Mouse (Mus musculus) retina, postnatal 1 day (tissue): ENCODE results near the gene Bco1.

Source experiments
- DNase-seq: peaks from one replicate; pipeline ENCODE4 v3.0.0-alpha.2; 2012

Gene Bco1

GRCm38 (mm10) chr8:117094053-117094452, 1.6 kb upstream of the Bco1 start:
- DNase-seq: no peak

GRCm38 (mm10) chr8:117097051-117097563, 1.5 kb downstream of the Bco1 start:
- no peak for DNase-seq

- DNase-seq: peak; percentile 24
Observed at GRCm38 (mm10) chr8:117097564-117098191, 2.0 kb downstream of the Bco1 start.

- peak; percentile 74 for DNase-seq
Observed at GRCm38 (mm10) chr8:117107533-117107932, 11.9 kb downstream of the Bco1 start.

GRCm38 (mm10) chr8:117109018-117109711, 13.5 kb downstream of the Bco1 start:
- DNase-seq: no peak

- DNase-seq: peak; percentile 55
Observed at GRCm38 (mm10) chr8:117109801-117110390, 14.2 kb downstream of the Bco1 start.

GRCm38 (mm10) chr8:117111641-117112040, 16.0 kb downstream of the Bco1 start:
- no peak for DNase-seq

- no peak for DNase-seq
Observed at GRCm38 (mm10) chr8:117112261-117112660, 16.6 kb downstream of the Bco1 start.

GRCm38 (mm10) chr8:117115094-117115493, 19.4 kb downstream of the Bco1 start:
- peak; percentile 23 for DNase-seq

- DNase-seq: peak; percentile 42
Observed at GRCm38 (mm10) chr8:117115676-117116446, 20.2 kb downstream of the Bco1 start.

- DNase-seq: no peak
Observed at GRCm38 (mm10) chr8:117116534-117116933, 20.9 kb downstream of the Bco1 start.

GRCm38 (mm10) chr8:117118409-117118808, 22.8 kb downstream of the Bco1 start:
- DNase-seq: no peak

- no peak for DNase-seq
Observed at GRCm38 (mm10) chr8:117121277-117121676, 25.6 kb downstream of the Bco1 start.

- DNase-seq: no peak
Observed at GRCm38 (mm10) chr8:117123850-117124633, 28.4 kb downstream of the Bco1 start.

- no peak for DNase-seq
Observed at GRCm38 (mm10) chr8:117125854-117126253, 30.2 kb downstream of the Bco1 start.

- DNase-seq: no peak
Observed at GRCm38 (mm10) chr8:117126411-117126810, 30.8 kb downstream of the Bco1 start.

GRCm38 (mm10) chr8:117127063-117127462, 31.4 kb downstream of the Bco1 start:
- no peak for DNase-seq

GRCm38 (mm10) chr8:117133702-117134101, 38.0 kb downstream of the Bco1 start:
- DNase-seq: no peak

GRCm38 (mm10) chr8:117136351-117136750, 40.7 kb downstream of the Bco1 start:
- DNase-seq: peak; percentile 9

- DNase-seq: no peak
Observed at GRCm38 (mm10) chr8:117136763-117137162, 41.1 kb downstream of the Bco1 start.

GRCm38 (mm10) chr8:117137357-117137756, 41.7 kb downstream of the Bco1 start:
- no peak for DNase-seq

- DNase-seq: no peak
Observed at GRCm38 (mm10) chr8:117148520-117148919, 52.9 kb downstream of the Bco1 start.
